Mouse (Mus musculus): ENCODE measurements at regions not wholly inside any gene's neighbourhood (a gene's known extent, or its start where the extent isn't known, plus 50 kb on each side); places are given as distances from the start of the nearest gene placed in this dataset.

- no peak for TF ChIP-seq CTCF (IDR thresholded peaks at IDR 0.05; ENCODE audit: control insufficient read depth, insufficient read depth, insufficient read length)
- no peak for TF ChIP-seq MYOD1 (IDR thresholded peaks at IDR 0.05; ENCODE audit: control insufficient read depth, insufficient read length, low read depth)
- TF ChIP-seq MAX (IDR thresholded peaks at IDR 0.05), result no peak
- no peak for TF ChIP-seq CEBPB (IDR thresholded peaks at IDR 0.05; ENCODE audit: low read depth)
These were observed 65.8 kb upstream of the Prep start for GRCm38 (mm10) chr10:45000873-45001859.
